Mouse (Mus musculus): ENCODE data around the gene Sod3. TPM values are rescaled to one million over a fixed set of nuclear protein-coding genes. Genes with fewer than 3 reads are reported as not detected.

Gene Sod3
- polyA plus RNA-seq (2015; fragmentation: Nextera tagmentation; extraction: Ambion mirVana), result 16.5 and 26.9 TPM in 2 replicates

GRCm38 (mm10) chr5:52363468-52364150 is at the start of gene Sod3:
Gene Sod3 (plus strand): TSS chr5:52363791.

Other genes with a start within 250 kb of the Sod3 start
- 42.1 and 43.8 TPM in 2 replicates for gene Dhx15, start 173.3 kb upstream of the Sod3 start, polyA plus RNA-seq (2015; fragmentation: Nextera tagmentation; extraction: Ambion mirVana)
- gene Ccdc149, start 107.7 kb downstream of the Sod3 start, polyA plus RNA-seq (2015; fragmentation: Nextera tagmentation; extraction: Ambion mirVana), result 1.1 and 1.7 TPM in 2 replicates
- 2.4 and 2.6 TPM in 2 replicates for gene Lgi2, start 202.7 kb downstream of the Sod3 start, polyA plus RNA-seq (2015; fragmentation: Nextera tagmentation; extraction: Ambion mirVana)